Mouse (Mus musculus) neural tube, embryonic 14.5 days (tissue): ENCODE results near the gene Sncg. TPM values are rescaled to one million over a fixed set of nuclear protein-coding genes. Genes with fewer than 3 reads are reported as not detected.

ENCODE experiments used
- polyA plus RNA-seq: library from polyadenylated mRNA; unstranded; fragments of >200 nt; fragmentation: Nextera tagmentation; extraction: Ambion mirVana; gene quantifications from 2 replicates; pipeline ENCODE4 v1.2.1, GENCODE M21; 2014

The Sncg gene
- polyA plus RNA-seq, 1 experiment from 2014 or later: 279 TPM

Other genes starting within 250 kb of the Sncg start
- gene Npy4r, start 222.3 kb downstream of the Sncg start, polyA plus RNA-seq: 0.17 and 0.24 TPM in 2 replicates
- gene Gprin2, start 173.1 kb downstream of the Sncg start, polyA plus RNA-seq: 4.3 and 5.2 TPM in 2 replicates
- gene Syt15, start 155.2 kb downstream of the Sncg start, polyA plus RNA-seq: 0.46 and 0.49 TPM in 2 replicates
- 5.1 and 8.0 TPM in 2 replicates for gene Shld2, start 64.3 kb downstream of the Sncg start, polyA plus RNA-seq
- gene Glud1, start 64.1 kb downstream of the Sncg start, polyA plus RNA-seq: 145 and 152 TPM in 2 replicates
- gene Fam25c, start 19.4 kb downstream of the Sncg start, polyA plus RNA-seq: not detected in 2 replicates
- 2.4 and 4.3 TPM in 2 replicates for gene Mmrn2, start 676 bp upstream of the Sncg start, polyA plus RNA-seq
- 26.9 and 29.1 TPM in 2 replicates for gene Bmpr1a, start 128.6 kb upstream of the Sncg start, polyA plus RNA-seq
- gene 9230112D13Rik, start 148.0 kb upstream of the Sncg start, polyA plus RNA-seq: not detected in 2 replicates
- 0.57 and 0.91 TPM in 2 replicates for gene Ldb3, start 213.9 kb upstream of the Sncg start, polyA plus RNA-seq
- gene Opn4, start 225.4 kb upstream of the Sncg start, polyA plus RNA-seq: not detected in 2 replicates